Mouse (Mus musculus) CH12.LX (cell line): ENCODE measurements at regions not wholly inside any gene's neighbourhood (a gene's known extent, or its start where the extent isn't known, plus 50 kb on each side); places are given as distances from the start of the nearest gene placed in this dataset.

Source experiments
- DNase-seq: peaks from one replicate; pipeline ENCODE4 v3.0.0-alpha.2; 2013; ENCODE audit errors: extremely low read depth
- H3K27ac ChIP-seq: 2 replicates; pipeline ENCODE4 v1.5.1; 2012; ENCODE audit warnings: low read depth, mild to moderate bottlenecking, control low read depth, moderate library complexity; ENCODE audit not compliant: insufficient read depth
- H3K27me3 ChIP-seq: replicated peaks from 2 replicates; pipeline ENCODE3; 2012; ENCODE audit warnings: inconsistent platforms
- H3K36me3 ChIP-seq, 2 experiments: replicated peaks in 1 of 2; 2 replicates each; pipeline versions ENCODE3 to v1.6.1; 2012; ENCODE audit warnings: inconsistent platforms in 1 of 2, low read length in 1 of 2, mild to moderate bottlenecking in 1 of 2, mixed read lengths in 1 of 2, moderate library complexity in 1 of 2; ENCODE audit not compliant: control insufficient read depth in 1 of 2, insufficient read depth in 1 of 2
- H3K4me1 ChIP-seq, 2 experiments: 2 replicates each; pipeline ENCODE4 v1.6.1; 2012; ENCODE audit warnings: inconsistent platforms in 1 of 2, moderate library complexity in 1 of 2; ENCODE audit not compliant: insufficient read depth in 2 of 2, control insufficient read depth in 1 of 2
- H3K4me2 ChIP-seq: 2 replicates; pipeline ENCODE4 v1.6.1; 2012; ENCODE audit warnings: low read depth, mild to moderate bottlenecking, control low read depth; ENCODE audit not compliant: poor library complexity, insufficient read depth, severe bottlenecking
- H3K4me3 ChIP-seq, 3 experiments: fragments of 150-350 bp in 1 of 3; sonication (generic) in 1 of 3; replicated peaks in 1 of 3; 2 replicates each; pipeline versions ENCODE3 to v1.5.1; 2011 to 2012; ENCODE audit warnings: low read depth in 2 of 3, low read length in 2 of 3, mild to moderate bottlenecking in 2 of 3, moderate library complexity in 2 of 3, control low read depth in 1 of 3, improper control_type of control experiment in 1 of 3, inconsistent platforms in 1 of 3, mixed read lengths in 1 of 3; ENCODE audit not compliant: poor library complexity in 1 of 3
- H3K79me2 ChIP-seq: replicated peaks from 2 replicates; pipeline ENCODE4 v1.6.1; 2012; ENCODE audit warnings: mild to moderate bottlenecking, moderate library complexity; ENCODE audit not compliant: control insufficient read depth, poor library complexity, insufficient read depth, severe bottlenecking; ENCODE audit errors: extremely low read depth
- H3K9ac ChIP-seq: 2 replicates; pipeline ENCODE4 v1.6.1; 2012; ENCODE audit warnings: low read depth, mild to moderate bottlenecking, control low read depth, moderate library complexity; ENCODE audit not compliant: insufficient read depth
- H3K9me3 ChIP-seq: replicated peaks from 2 replicates; pipeline ENCODE3; 2012; ENCODE audit warnings: low read length, inconsistent platforms, mixed read lengths
- BHLHE40 ChIP-seq: IDR thresholded peaks from 2 replicates; pipeline ENCODE4 v1.6.1; 2011; ENCODE audit warnings: mild to moderate bottlenecking, low read depth, low read length, improper control_type of control experiment
- CHD2 ChIP-seq: IDR thresholded peaks from 2 replicates; pipeline ENCODE4 v1.6.1; 2011; ENCODE audit warnings: low read length, improper control_type of control experiment
- CTCF ChIP-seq, 2 experiments: IDR thresholded peaks in 1 of 2; conservative IDR thresholded peaks in 1 of 2; 2 replicates each; pipeline ENCODE4 v1.5.1; 2011 to 2012; ENCODE audit warnings: low read depth in 2 of 2, low read length in 2 of 2, improper control_type of control experiment in 1 of 2, inconsistent platforms in 1 of 2, mild to moderate bottlenecking in 1 of 2, moderate library complexity in 1 of 2
- E2F4 ChIP-seq: IDR thresholded peaks from 2 replicates; pipeline ENCODE4 v1.6.1; 2011; ENCODE audit warnings: low read depth, low read length, improper control_type of control experiment; ENCODE audit not compliant: insufficient replicate concordance
- ELF1 ChIP-seq: IDR thresholded peaks from 2 replicates; pipeline ENCODE4 v1.6.1; 2014; ENCODE audit warnings: low read depth, mild to moderate bottlenecking, inconsistent platforms, low read length, improper control_type of control experiment
- EP300 ChIP-seq: IDR thresholded peaks from 2 replicates; pipeline ENCODE4 v1.6.1; 2011; ENCODE audit warnings: low read length, improper control_type of control experiment
- GABPA ChIP-seq: IDR thresholded peaks from 2 replicates; pipeline ENCODE4 v1.6.1; 2012; ENCODE audit warnings: low read depth, low read length, improper control_type of control experiment, inconsistent platforms; ENCODE audit not compliant: insufficient replicate concordance
- HCFC1 ChIP-seq: IDR thresholded peaks from 2 replicates; pipeline ENCODE4 v1.6.1; 2012; ENCODE audit warnings: low read depth, mild to moderate bottlenecking, inconsistent platforms, low read length, improper control_type of control experiment
- IRF4 ChIP-seq: IDR thresholded peaks from 2 replicates; pipeline ENCODE4 v1.6.1; 2014; ENCODE audit warnings: low read depth, mild to moderate bottlenecking, inconsistent platforms, low read length, improper control_type of control experiment
- KAT2A ChIP-seq: IDR thresholded peaks from 2 replicates; pipeline ENCODE4 v1.6.1; 2012; ENCODE audit warnings: low read length, improper control_type of control experiment, inconsistent platforms; ENCODE audit not compliant: insufficient replicate concordance
- MAFK ChIP-seq: IDR thresholded peaks from 2 replicates; pipeline ENCODE4 v1.6.1; 2011; ENCODE audit warnings: low read length, improper control_type of control experiment; ENCODE audit not compliant: insufficient replicate concordance
- MXI1 ChIP-seq: IDR thresholded peaks from 2 replicates; pipeline ENCODE4 v1.6.1; 2011; ENCODE audit warnings: mild to moderate bottlenecking, low read depth, low read length, improper control_type of control experiment
- MYC ChIP-seq: IDR thresholded peaks from 2 replicates; pipeline ENCODE4 v1.6.1; 2011; ENCODE audit warnings: low read depth, mild to moderate bottlenecking, improper control_type of control experiment, low read length
- PAX5 ChIP-seq: IDR thresholded peaks from 2 replicates; pipeline ENCODE4 v1.6.1; 2012; ENCODE audit warnings: low read length, inconsistent platforms, mixed read lengths
- POLR2A ChIP-seq: IDR thresholded peaks from 2 replicates; pipeline ENCODE4 v1.6.1; 2011; ENCODE audit warnings: low read depth, mild to moderate bottlenecking, improper control_type of control experiment, low read length
- POLR2AphosphoS2 ChIP-seq: IDR thresholded peaks from 2 replicates; pipeline ENCODE4 v1.6.1; 2011; ENCODE audit warnings: low read depth, low read length, improper control_type of control experiment
- RAD21 ChIP-seq: IDR thresholded peaks from 2 replicates; pipeline ENCODE4 v1.6.1; 2011; ENCODE audit warnings: low read depth, mild to moderate bottlenecking, low read length, improper control_type of control experiment, moderate library complexity
- RCOR1 ChIP-seq: conservative IDR thresholded peaks from 2 replicates; pipeline ENCODE4 v1.6.1; 2012; ENCODE audit warnings: low read depth, mild to moderate bottlenecking, inconsistent platforms, low read length, improper control_type of control experiment
- SIN3A ChIP-seq: IDR thresholded peaks from 2 replicates; pipeline ENCODE4 v1.6.1; 2012; ENCODE audit warnings: low read length, improper control_type of control experiment, inconsistent platforms
- TCF12 ChIP-seq: IDR thresholded peaks from 2 replicates; pipeline ENCODE4 v1.6.1; 2014; ENCODE audit warnings: low read depth, mild to moderate bottlenecking, inconsistent platforms, low read length, improper control_type of control experiment
- UBTF ChIP-seq: IDR thresholded peaks from 2 replicates; pipeline ENCODE4 v1.6.1; 2012; ENCODE audit warnings: low read depth, mild to moderate bottlenecking, inconsistent platforms, low read length, improper control_type of control experiment, moderate library complexity
- USF1 ChIP-seq: IDR thresholded peaks from 2 replicates; pipeline ENCODE4 v1.6.1; 2014; ENCODE audit warnings: low read depth, mild to moderate bottlenecking, inconsistent platforms, low read length, improper control_type of control experiment
- USF2 ChIP-seq: conservative IDR thresholded peaks from 2 replicates; pipeline ENCODE4 v1.6.1; 2011; ENCODE audit warnings: low read depth, low read length, improper control_type of control experiment
- ZC3H11A ChIP-seq: IDR thresholded peaks from 2 replicates; pipeline ENCODE4 v1.6.1; 2012; ENCODE audit warnings: low read depth, mild to moderate bottlenecking, inconsistent platforms, low read length, improper control_type of control experiment
- ZNF384 ChIP-seq: IDR thresholded peaks from 2 replicates; pipeline ENCODE4 v1.6.1; 2012; ENCODE audit warnings: low read depth, low read length, improper control_type of control experiment, inconsistent platforms
- dilution Hi-C: fragments of 300-500 bp; cut with MboI; formaldehyde crosslinking; loops from 2 replicates; pipeline ENCODE4 v1.14.3; 2020; ENCODE audit warnings: low sequenced_read_pairs; ENCODE audit not compliant: extremely low pct_unique_long_range_greater_than_20kb, extremely low pct_ligation_motif_present
- in situ Hi-C: fragments of 300-500 bp; cut with MboI; formaldehyde crosslinking; loops from 3 replicates; pipeline ENCODE4 v1.14.3; 2019; ENCODE audit warnings: low sequenced_read_pairs, low pct_ligation_motif_present, low pct_unique_long_range_greater_than_20kb, mixed read lengths

GRCm38 (mm10) chr6:27021697-27022096 is 1113.3 kb downstream of the Grm8 start:
- Histone ChIP-seq H3K36me3 (no peaks in the 10 kb centered on the region), H3K27me3 (no peaks in the 10 kb centered on the region), H3K4me2 (no peak overlapping the region), H3K79me2 (no peaks in the 10 kb centered on the region), H3K9ac (no peak overlapping the region), H3K4me3 (no peak overlapping the region), H3K9me3 (no peaks in the 10 kb centered on the region), H3K4me1 (no peaks in the 10 kb centered on the region), H3K27ac (no peak overlapping the region)
- DNase-seq: no peak
- dilution Hi-C loops (no loop called here), in situ Hi-C loops (no loop called here)
- TF ChIP-seq RAD21: no peak
- no peak for TF ChIP-seq MYC
- TF ChIP-seq KAT2A: no peak
- TF ChIP-seq E2F4: no peak
- no peak for TF ChIP-seq PAX5
- TF ChIP-seq POLR2A: no peak
- TF ChIP-seq CTCF (conservative IDR thresholded peaks at IDR 0.05 in 1 of 2, IDR thresholded peaks at IDR 0.05 in 1 of 2; ENCODE audit: low read depth in 2 of 2, low read length in 2 of 2): no peak
- no peak for TF ChIP-seq UBTF
- TF ChIP-seq HCFC1: no peak
- no peak for TF ChIP-seq EP300
- TF ChIP-seq USF2: no peak
- no peak for TF ChIP-seq TCF12
- TF ChIP-seq ZC3H11A: no peak
- no peak for TF ChIP-seq MXI1

GRCm38 (mm10) chr6:27014475-27014874 is 1120.5 kb downstream of the Grm8 start:
- H3K9me3 ChIP-seq: no peaks in the 10 kb centered on the region
- no peaks in the 10 kb centered on the region for H3K4me1 ChIP-seq
- H3K9ac ChIP-seq: no peak overlapping the region
- DNase-seq: no peak
- H3K27me3 ChIP-seq: no peaks in the 10 kb centered on the region
- no peak overlapping the region for H3K27ac ChIP-seq
- in situ Hi-C loops (no loop called here), dilution Hi-C loops (no loop called here)
- H3K4me2 ChIP-seq: no peak overlapping the region
- no peak overlapping the region for H3K4me3 ChIP-seq
- TF ChIP-seq RCOR1: no peak
- TF ChIP-seq MYC: no peak
- H3K36me3 ChIP-seq: no peaks in the 10 kb centered on the region
- no peaks in the 10 kb centered on the region for H3K79me2 ChIP-seq

GRCm38 (mm10) chr6:26976613-26977012 is 1158.4 kb downstream of the Grm8 start:
- no peak for DNase-seq
- no peaks in the 10 kb centered on the region for H3K36me3 ChIP-seq
- no peak overlapping the region for H3K9ac ChIP-seq
- no peaks in the 10 kb centered on the region for H3K9me3 ChIP-seq
- H3K4me2 ChIP-seq: no peak overlapping the region
- H3K4me1 ChIP-seq: no peaks in the 10 kb centered on the region
- H3K27me3 ChIP-seq: no peaks in the 10 kb centered on the region
- dilution Hi-C loops (no loop called here), in situ Hi-C loops (no loop called here)
- H3K79me2 ChIP-seq: no peaks in the 10 kb centered on the region
- TF ChIP-seq ZNF384 (no peak), KAT2A (no peak), IRF4 (no peak), MYC (no peak), RCOR1 (no peak), ZC3H11A (no peak), PAX5 (no peak), GABPA (no peak), RAD21 (no peak), SIN3A (no peak), TCF12 (no peak), ELF1 (no peak), E2F4 (no peak), CHD2 (no peak), POLR2AphosphoS2 (no peak), MAFK (no peak), USF1 (no peak), BHLHE40 (no peak), EP300 (no peak)
- no peak overlapping the region for H3K27ac ChIP-seq
- H3K4me3 ChIP-seq: no peak overlapping the region
